Mouse (Mus musculus) A20 (cell line): ENCODE results near the gene Rgs21.

Source experiments
- DNase-seq: peaks from one replicate; pipeline ENCODE4 v3.0.0-alpha.2; 2011; ENCODE audit warnings: low read depth, low spot score

Gene Rgs21

GRCm38 (mm10) chr1:144567567-144567966 is at the start of gene Rgs21:
Gene Rgs21 (minus strand): TSS chr1:144567667.
- DNase-seq = no peak

GRCm38 (mm10) chr1:144604071-144604470 is 36.6 kb upstream of the Rgs21 start:
- no peak for DNase-seq

- no peak for DNase-seq
These were observed 35.5 kb upstream of the Rgs21 start for GRCm38 (mm10) chr1:144602987-144603386.

GRCm38 (mm10) chr1:144579321-144579720 is 11.9 kb upstream of the Rgs21 start:
- no peak for DNase-seq

GRCm38 (mm10) chr1:144572972-144573371 is 5.5 kb upstream of the Rgs21 start:
- peak; percentile 13 for DNase-seq

- DNase-seq = no peak
These were observed 2.4 kb upstream of the Rgs21 start for GRCm38 (mm10) chr1:144569905-144570304.

- DNase-seq = no peak
These were observed 22.3 kb downstream of the Rgs21 start for GRCm38 (mm10) chr1:144545142-144545541.

- DNase-seq = no peak
These were observed 22.9 kb downstream of the Rgs21 start for GRCm38 (mm10) chr1:144544497-144544961.

GRCm38 (mm10) chr1:144531746-144532145 is 35.7 kb downstream of the Rgs21 start:
- DNase-seq = no peak

GRCm38 (mm10) chr1:144517878-144518426 is 49.5 kb downstream of the Rgs21 start:
- no peak for DNase-seq

GRCm38 (mm10) chr1:144502241-144502640 is 65.2 kb downstream of the Rgs21 start:
- peak; percentile 59 for DNase-seq

- DNase-seq = peak; percentile 29
These were observed 67.0 kb downstream of the Rgs21 start for GRCm38 (mm10) chr1:144500423-144500822.

GRCm38 (mm10) chr1:144499719-144500118 is 67.7 kb downstream of the Rgs21 start:
- DNase-seq = peak; percentile 26

- no peak for DNase-seq
These were observed 68.7 kb downstream of the Rgs21 start for GRCm38 (mm10) chr1:144498725-144499124.

- no peak for DNase-seq
These were observed 69.4 kb downstream of the Rgs21 start for GRCm38 (mm10) chr1:144498051-144498450.

- no peak for DNase-seq
These were observed 74.1 kb downstream of the Rgs21 start for GRCm38 (mm10) chr1:144493336-144493735.

GRCm38 (mm10) chr1:144488223-144488835 is 79.1 kb downstream of the Rgs21 start:
- DNase-seq = no peak
